Mouse (Mus musculus) urinary bladder, postnatal 10 days (tissue): ENCODE data around the gene Idh3g.
"Not testable (repeated sequence)": the region's sequence is repeated elsewhere in the genome, so short reads cannot be mapped to it uniquely, and the experiment has no call there.

Experiments
- DNase-seq: peaks from one replicate; pipeline ENCODE4 v3.0.0; 2022; ENCODE audit warnings: low spot score

The Idh3g gene

GRCm38 (mm10) chrX:73756334-73757140, 30.2 kb downstream of the Idh3g start, which contains the start of gene Plxnb3:
Gene Plxnb3, plus strand, starts transcription at chrX:73757090.
- no peak for DNase-seq

- DNase-seq, result no peak
Measured at GRCm38 (mm10) chrX:73748977-73749376, 37.7 kb downstream of the Idh3g start.

- no peak for DNase-seq
Measured at GRCm38 (mm10) chrX:73744774-73745481, 41.8 kb downstream of the Idh3g start.

GRCm38 (mm10) chrX:73739841-73740240, 46.9 kb downstream of the Idh3g start:
- DNase-seq, result not testable (repeated sequence)

GRCm38 (mm10) chrX:73739151-73739550, 47.5 kb downstream of the Idh3g start:
- no peak for DNase-seq

GRCm38 (mm10) chrX:73738155-73738554, 48.5 kb downstream of the Idh3g start:
- DNase-seq, result no peak

- DNase-seq, result no peak
Measured at GRCm38 (mm10) chrX:73730908-73731307, 55.8 kb downstream of the Idh3g start.
